Mouse (Mus musculus): ENCODE measurements around the gene Cdh1.
"Not testable (repeated sequence)": the region's sequence is repeated elsewhere in the genome, so short reads cannot be mapped to it uniquely, and the experiment has no call there.

Gene Cdh1

DNA sequence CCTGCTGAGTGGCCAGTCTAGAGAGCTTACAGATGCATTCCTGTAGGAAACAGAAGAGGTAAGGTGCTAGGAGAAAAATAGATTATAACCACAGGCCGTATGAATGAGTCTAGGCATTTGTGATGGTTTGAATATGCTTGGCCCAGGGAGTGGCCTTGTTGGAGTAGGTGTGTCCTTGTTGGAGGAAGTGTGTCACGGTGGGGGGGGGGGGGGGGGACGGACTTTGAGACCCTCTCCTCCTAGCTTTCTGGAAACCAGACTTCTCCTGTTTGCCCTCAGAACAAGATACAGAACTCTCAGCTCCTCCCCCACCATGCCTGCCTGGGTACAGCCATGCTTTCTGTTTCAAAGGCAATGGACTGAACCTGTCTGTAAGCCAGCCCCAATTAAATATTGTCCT is 10.7 kb upstream of the Cdh1 start:
- no peak for ATAC-seq (ENCODE audit: low TSS enrichment)

DNA sequence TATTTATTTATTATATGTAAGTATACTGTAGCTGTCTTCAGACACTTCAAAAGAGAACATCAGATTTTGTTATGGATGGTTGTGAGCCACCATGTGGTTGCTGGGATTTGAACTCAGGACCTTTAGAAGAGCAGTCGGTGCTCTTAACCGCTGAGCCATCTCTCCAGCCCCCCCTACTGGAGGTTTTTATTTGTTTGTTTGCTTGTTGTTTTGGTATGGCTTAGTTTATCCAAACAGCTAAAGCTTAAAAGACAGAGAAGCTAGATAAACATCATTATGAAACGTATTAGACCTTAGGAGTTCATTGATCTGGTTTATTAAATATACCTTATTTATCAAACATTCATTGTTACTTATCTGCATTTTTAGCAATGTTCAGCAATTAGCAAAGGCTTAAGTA is 7.5 kb upstream of the Cdh1 start:
- ATAC-seq (ENCODE audit: low TSS enrichment) = not testable (repeated sequence)

DNA sequence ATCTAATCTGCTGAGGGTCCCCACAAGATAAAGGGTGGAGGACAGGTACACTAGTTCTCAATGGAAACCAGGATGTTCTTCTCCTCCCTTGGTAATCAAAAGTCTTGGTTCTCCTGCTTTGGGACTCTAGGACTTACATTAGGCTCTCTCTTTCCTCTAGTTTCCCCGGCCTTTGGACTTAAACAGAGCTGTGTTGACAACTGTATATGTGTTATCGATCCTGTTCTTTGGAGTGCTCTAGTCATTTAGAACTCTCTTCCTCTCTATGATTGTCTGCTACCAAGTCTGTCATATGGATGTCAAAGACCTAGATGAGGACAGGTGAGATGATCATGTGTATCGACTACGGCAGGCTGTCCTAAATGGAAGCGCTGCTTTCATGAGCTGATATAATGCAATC is 6.1 kb upstream of the Cdh1 start:
- ATAC-seq (ENCODE audit: low TSS enrichment) = no peak

DNA sequence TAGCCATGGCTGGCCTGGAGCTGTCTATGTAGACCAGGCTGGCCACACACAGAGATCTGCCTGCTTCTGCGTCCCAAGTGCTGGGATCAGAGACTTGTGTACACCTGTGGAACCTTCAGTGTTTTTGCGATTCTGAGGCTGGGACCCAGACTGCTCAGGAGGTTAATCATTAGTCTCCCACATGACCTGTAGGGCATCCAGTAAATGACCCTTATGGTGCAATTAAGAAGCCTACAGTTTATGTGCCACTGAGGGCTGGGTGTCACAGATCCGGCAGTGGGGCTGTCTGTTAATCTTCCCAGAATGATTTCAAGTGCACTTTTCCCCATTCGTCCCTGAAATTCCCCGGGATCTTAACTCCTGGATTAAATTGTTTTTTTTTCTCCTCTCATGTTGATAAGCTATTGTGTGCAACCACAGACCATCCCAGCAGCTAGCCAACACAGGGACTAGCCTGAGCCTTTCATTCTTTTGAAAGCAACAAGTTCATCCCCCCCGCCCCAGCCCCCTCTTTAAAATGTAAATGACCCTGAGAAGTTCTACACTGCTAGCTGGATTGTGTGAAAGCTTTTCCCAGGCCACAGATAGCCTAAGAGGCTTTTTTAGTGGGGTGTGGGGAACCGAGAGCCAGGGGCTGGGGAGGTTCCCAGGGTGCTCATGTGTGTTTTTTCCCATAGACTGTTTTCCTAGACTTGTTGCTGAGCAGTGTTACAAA is 3.7 kb upstream of the Cdh1 start:
- no peak for ATAC-seq (ENCODE audit: low TSS enrichment)

- ATAC-seq (ENCODE audit: low TSS enrichment) = no peak
These were observed 782 bp downstream of the Cdh1 start for GRCm38 (mm10) chr8:106603933-106604332.

GRCm38 (mm10) chr8:106605657-106606056 is 2.5 kb downstream of the Cdh1 start:
- no peak for ATAC-seq (ENCODE audit: low TSS enrichment)

- no peak for ATAC-seq (ENCODE audit: low TSS enrichment)
These were observed 3.0 kb downstream of the Cdh1 start for GRCm38 (mm10) chr8:106606121-106606520.

GRCm38 (mm10) chr8:106606601-106607145 is 3.5 kb downstream of the Cdh1 start:
- no peak for ATAC-seq (ENCODE audit: low TSS enrichment)

- not testable (repeated sequence) for ATAC-seq (ENCODE audit: low TSS enrichment)
These were observed 4.6 kb downstream of the Cdh1 start for GRCm38 (mm10) chr8:106607783-106608182.

GRCm38 (mm10) chr8:106608425-106608824 is 5.3 kb downstream of the Cdh1 start:
- ATAC-seq (ENCODE audit: low TSS enrichment) = no peak

- ATAC-seq (ENCODE audit: low TSS enrichment) = no peak
These were observed 6.1 kb downstream of the Cdh1 start for GRCm38 (mm10) chr8:106609076-106609903.

GRCm38 (mm10) chr8:106610958-106611640 is 7.9 kb downstream of the Cdh1 start:
- no peak for ATAC-seq (ENCODE audit: low TSS enrichment)

- ATAC-seq (ENCODE audit: low TSS enrichment) = no peak
These were observed 8.9 kb downstream of the Cdh1 start for GRCm38 (mm10) chr8:106612047-106612446.

GRCm38 (mm10) chr8:106614704-106615103 is 11.6 kb downstream of the Cdh1 start:
- no peak for ATAC-seq (ENCODE audit: low TSS enrichment)

DNA sequence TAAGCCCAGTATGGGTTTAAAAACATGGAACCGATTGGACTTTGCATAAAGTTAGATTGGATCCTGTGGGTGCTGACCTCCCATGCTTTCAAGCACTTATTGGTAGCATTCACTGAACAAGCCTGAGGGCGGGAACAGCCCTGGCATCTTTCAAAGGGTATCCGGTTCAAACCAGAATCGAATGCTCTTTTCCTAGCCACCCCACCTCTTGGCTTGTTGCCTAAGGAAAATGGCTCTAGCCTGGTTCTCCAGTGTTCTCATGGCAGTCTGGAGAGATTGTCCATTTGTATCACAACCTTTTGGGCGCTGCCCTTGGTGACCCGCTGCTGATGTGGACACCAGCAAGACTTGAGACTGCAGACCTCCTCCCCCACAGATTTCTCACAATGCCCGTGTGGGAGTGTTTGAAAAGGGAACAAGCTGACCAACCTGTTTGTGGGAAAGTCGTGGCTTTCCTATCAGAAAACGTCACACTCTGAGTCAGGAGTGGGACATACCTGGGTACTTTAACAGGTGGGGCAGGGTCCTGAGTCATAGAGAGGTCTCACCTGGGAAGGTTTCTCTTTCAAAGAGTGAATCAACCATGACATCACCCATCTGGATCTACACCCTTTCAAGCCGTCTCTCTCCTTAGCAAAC is 12.6 kb downstream of the Cdh1 start:
- ATAC-seq (ENCODE audit: low TSS enrichment) = no peak

- ATAC-seq (ENCODE audit: low TSS enrichment) = no peak
These were observed 13.5 kb downstream of the Cdh1 start for GRCm38 (mm10) chr8:106616679-106617078.

- no peak for ATAC-seq (ENCODE audit: low TSS enrichment)
These were observed 14.0 kb downstream of the Cdh1 start for GRCm38 (mm10) chr8:106617196-106617595.

DNA sequence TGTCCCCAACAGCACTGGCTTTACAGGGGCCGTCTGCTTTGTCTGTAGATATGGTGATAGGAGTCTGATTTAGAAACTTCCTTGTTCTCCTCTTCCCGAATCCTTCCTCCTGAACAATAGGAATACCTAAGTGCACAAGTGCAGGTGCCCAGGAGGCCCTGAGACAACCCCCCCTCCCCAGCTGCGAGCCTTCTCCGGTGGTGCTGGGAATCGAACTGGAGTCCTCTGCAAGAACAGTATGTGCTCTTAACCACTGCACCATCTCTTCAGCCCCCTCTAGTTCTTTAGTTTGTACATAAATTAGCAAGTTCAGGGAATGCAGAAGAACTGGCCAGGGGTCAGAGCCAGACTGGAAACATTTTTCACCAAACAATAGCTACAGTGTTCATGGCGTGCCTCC is 14.7 kb downstream of the Cdh1 start:
- ATAC-seq (ENCODE audit: low TSS enrichment) = no peak

DNA sequence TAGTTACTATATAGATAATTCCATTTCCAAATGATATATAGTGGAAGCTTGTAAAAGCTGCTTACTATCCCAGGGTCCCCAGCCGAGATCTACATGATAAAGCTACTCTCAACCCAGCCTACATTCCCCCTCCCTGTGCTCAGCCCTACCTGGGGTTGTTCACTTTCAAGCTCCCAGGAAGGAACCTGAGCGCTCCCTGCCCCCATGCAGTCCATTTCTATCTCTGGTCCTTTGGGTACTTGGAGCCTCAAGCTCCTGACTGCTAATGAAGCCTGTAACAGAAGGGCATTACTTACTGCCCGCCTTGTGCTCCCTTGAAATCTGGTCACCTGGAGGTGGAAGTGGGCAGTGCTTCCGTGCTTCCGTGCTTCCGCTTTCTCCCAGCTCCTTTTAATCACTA is 15.2 kb downstream of the Cdh1 start:
- ATAC-seq (ENCODE audit: low TSS enrichment) = no peak

DNA sequence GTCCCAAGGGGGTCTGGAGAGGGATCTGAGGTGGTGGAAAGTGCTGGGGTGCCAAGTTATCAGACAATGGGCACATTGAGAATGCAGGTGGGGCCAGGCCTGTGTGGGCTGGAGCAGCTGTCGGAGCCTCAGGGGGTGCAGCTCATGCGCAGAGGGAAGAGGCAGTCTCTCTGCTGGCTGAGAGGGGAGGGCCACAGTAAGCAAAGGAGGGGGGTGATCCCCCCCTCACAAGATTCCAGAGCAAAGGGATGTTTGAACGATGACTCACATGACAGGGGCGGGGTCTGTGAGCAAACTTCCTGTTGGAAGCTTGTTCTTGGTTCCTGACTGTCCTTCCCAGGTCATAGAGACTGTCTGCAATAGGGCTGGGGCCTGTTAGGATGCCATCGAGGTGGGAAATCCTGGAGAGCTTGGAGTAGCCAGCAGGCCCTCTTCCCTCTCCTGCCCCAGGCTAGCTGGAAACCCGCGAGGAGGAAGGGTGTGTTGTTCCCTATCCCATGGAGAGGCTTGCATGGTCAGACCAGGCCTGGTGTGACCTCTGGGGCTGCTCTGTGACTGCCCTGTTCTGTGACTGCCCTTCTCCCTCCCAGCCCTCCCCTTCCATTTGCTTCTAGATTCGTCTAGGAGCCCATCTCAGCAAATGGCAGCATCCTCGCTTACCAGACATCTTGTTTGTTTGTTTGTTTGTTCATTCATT is 16.5 kb downstream of the Cdh1 start:
- no peak for ATAC-seq (ENCODE audit: low TSS enrichment)

DNA sequence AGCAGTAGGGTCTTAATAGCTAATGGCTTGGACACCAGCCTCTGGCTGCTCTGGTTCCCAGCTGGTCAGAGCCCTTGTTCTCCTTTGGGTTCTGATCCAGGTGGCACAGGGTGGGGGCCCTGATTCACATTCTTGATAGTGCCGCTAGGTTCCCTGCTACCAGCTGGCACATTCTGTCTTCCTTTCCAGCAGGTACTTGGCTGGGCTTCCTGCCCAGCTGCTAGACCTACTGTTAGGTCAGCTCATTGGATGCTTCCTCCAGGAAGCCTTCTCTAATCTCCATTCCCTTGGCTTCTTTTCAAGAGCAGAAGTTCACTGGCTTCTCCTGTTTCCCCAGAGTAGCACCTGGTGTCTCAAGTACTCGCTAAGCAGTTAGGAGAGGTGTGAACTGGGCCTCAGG is 17.3 kb downstream of the Cdh1 start:
- ATAC-seq (ENCODE audit: low TSS enrichment) = no peak
